Mouse (Mus musculus) intestine, embryonic 16.5 days (tissue): ENCODE measurements at regions not wholly inside any gene's neighbourhood (a gene's known extent, or its start where the extent isn't known, plus 50 kb on each side); places are given as distances from the start of the nearest gene placed in this dataset.

Experiments used
- ATAC-seq: fragments of 200-750 bp; cut with Nextera tagmentation; 2 replicates; pipeline ENCODE4 v1.8.0; 2017; ENCODE audit warnings: moderate TSS enrichment, moderate library complexity
- H3K27ac ChIP-seq: fragments of 300-500 bp; sonication (generic); 2 replicates; pipeline ENCODE4 v1.5.1; 2014; ENCODE audit warnings: mild to moderate bottlenecking, low read length
- H3K27me3 ChIP-seq: fragments of 300-500 bp; sonication (generic); replicated peaks from 2 replicates; pipeline ENCODE4 v1.6.1; 2014; ENCODE audit warnings: low read length, control low read depth, mixed read lengths; ENCODE audit not compliant: control insufficient read depth, insufficient read depth
- H3K36me3 ChIP-seq: fragments of 300-500 bp; sonication (generic); 2 replicates; pipeline ENCODE4 v1.6.1; 2014; ENCODE audit warnings: low read length, control low read depth; ENCODE audit not compliant: control insufficient read depth, insufficient read depth
- H3K4me1 ChIP-seq: fragments of 300-500 bp; sonication (generic); 2 replicates; pipeline ENCODE4 v1.6.1; 2014; ENCODE audit warnings: low read length, control low read depth, mixed read lengths; ENCODE audit not compliant: control insufficient read depth, insufficient read depth
- H3K4me2 ChIP-seq: fragments of 300-500 bp; sonication (generic); 2 replicates; pipeline ENCODE4 v1.6.1; 2014; ENCODE audit warnings: low read depth, low read length, control low read depth
- H3K4me3 ChIP-seq: fragments of 300-500 bp; sonication (generic); 2 replicates; pipeline ENCODE4 v1.5.1; 2014; ENCODE audit warnings: mild to moderate bottlenecking, low read length
- H3K9ac ChIP-seq: fragments of 300-500 bp; sonication (generic); 2 replicates; pipeline ENCODE4 v1.6.1; 2014; ENCODE audit warnings: low read depth, low read length
- H3K9me3 ChIP-seq: fragments of 300-500 bp; sonication (generic); 2 replicates; pipeline ENCODE4 v1.6.1; 2016; ENCODE audit warnings: low read length, control low read depth; ENCODE audit not compliant: control insufficient read depth
- WGBS: fragments of 180-500 bp; shearing (Covaris S2); extraction: QIAGEN DNeasy Blood & Tissue Kit; methylation state at CpG from one replicate; pipeline ENCODE4 v1.1.7; 2014; 5-methylcytosine and 5-hydroxymethylcytosine counted together

GRCm38 (mm10) chr2:128386846-128387621, 204.0 kb upstream of the Spdye4c start:
- H3K9me3 ChIP-seq: no peaks in the 10 kb centered on the region
- no peak overlapping the region for H3K4me3 ChIP-seq
- H3K27me3 ChIP-seq: no peaks in the 10 kb centered on the region
- no peak overlapping the region for H3K27ac ChIP-seq
- H3K9ac ChIP-seq: no peak overlapping the region
- H3K36me3 ChIP-seq: no peaks in the 10 kb centered on the region
- WGBS: 59% methylated on average over 4 of the region's 4 CpGs
- no peak for ATAC-seq
- peaks cover 7% of the 10 kb centered on the region for H3K4me1 ChIP-seq
- no peak overlapping the region for H3K4me2 ChIP-seq

- Histone ChIP-seq H3K4me2 (no peak overlapping the region), H3K27me3 (no peaks in the 10 kb centered on the region), H3K9me3 (no peaks in the 10 kb centered on the region), H3K9ac (no peak overlapping the region), H3K4me3 (no peak overlapping the region), H3K4me1 (peaks cover 9% of the 10 kb centered on the region), H3K27ac (no peak overlapping the region), H3K36me3 (no peaks in the 10 kb centered on the region)
- no peak for ATAC-seq
- 87% methylated on average over 8 of the region's 8 CpGs for WGBS
These were observed 203.0 kb upstream of the Spdye4c start for GRCm38 (mm10) chr2:128387851-128388471.

- Histone ChIP-seq H3K4me2 (no peak overlapping the region), H3K4me3 (no peak overlapping the region), H3K27me3 (no peaks in the 10 kb centered on the region), H3K9ac (no peak overlapping the region), H3K9me3 (no peaks in the 10 kb centered on the region), H3K27ac (no peak overlapping the region), H3K36me3 (no peaks in the 10 kb centered on the region), H3K4me1 (peaks cover 12% of the 10 kb centered on the region)
- 34% methylated on average over 7 of the region's 7 CpGs for WGBS
- ATAC-seq: no peak
These were observed 202.0 kb upstream of the Spdye4c start for GRCm38 (mm10) chr2:128388883-128389470.

- Histone ChIP-seq H3K4me2 (no peak overlapping the region), H3K27ac (no peak overlapping the region), H3K27me3 (no peaks in the 10 kb centered on the region), H3K9me3 (no peaks in the 10 kb centered on the region), H3K36me3 (no peaks in the 10 kb centered on the region), H3K9ac (no peak overlapping the region), H3K4me3 (no peak overlapping the region), H3K4me1 (peaks cover 15% of the 10 kb centered on the region; the same call in 1 of the 2 replicates)
- 18% methylated on average over 9 of the region's 9 CpGs for WGBS
- ATAC-seq: no peak
These were observed 198.7 kb upstream of the Spdye4c start for GRCm38 (mm10) chr2:128392344-128392743.

- ATAC-seq: no peak
- Histone ChIP-seq H3K9me3 (no peaks in the 10 kb centered on the region), H3K4me1 (peaks cover 15% of the 10 kb centered on the region; the same call in 1 of the 2 replicates), H3K36me3 (no peaks in the 10 kb centered on the region), H3K27ac (no peak overlapping the region), H3K9ac (no peak overlapping the region), H3K4me3 (no peak overlapping the region), H3K27me3 (no peaks in the 10 kb centered on the region), H3K4me2 (no peak overlapping the region)
- 44% methylated on average over 8 of the region's 8 CpGs for WGBS
These were observed 197.6 kb upstream of the Spdye4c start for GRCm38 (mm10) chr2:128393401-128393800.

GRCm38 (mm10) chr2:128393921-128394320, 197.1 kb upstream of the Spdye4c start:
- no peak for ATAC-seq
- no peak overlapping the region for H3K27ac ChIP-seq
- H3K36me3 ChIP-seq: no peaks in the 10 kb centered on the region
- no peaks in the 10 kb centered on the region for H3K27me3 ChIP-seq
- peaks cover 12% of the 10 kb centered on the region; the same call in 1 of the 2 replicates for H3K4me1 ChIP-seq
- no peak overlapping the region for H3K9ac ChIP-seq
- H3K4me2 ChIP-seq: no peak overlapping the region
- WGBS: 83% methylated on average over 5 of the region's 5 CpGs
- H3K9me3 ChIP-seq: no peaks in the 10 kb centered on the region
- H3K4me3 ChIP-seq: no peak overlapping the region

- Histone ChIP-seq H3K36me3 (no peaks in the 10 kb centered on the region), H3K27me3 (no peaks in the 10 kb centered on the region), H3K27ac (no peak overlapping the region), H3K4me3 (no peak overlapping the region), H3K4me1 (peaks cover 12% of the 10 kb centered on the region; the same call in 1 of the 2 replicates), H3K4me2 (no peak overlapping the region), H3K9me3 (no peaks in the 10 kb centered on the region), H3K9ac (no peak overlapping the region; the same call in 1 of the 2 replicates)
- 50% methylated on average over 4 of the region's 4 CpGs for WGBS
- ATAC-seq: peak; percentile 6; the same call in 1 of the 2 replicates
These were observed 195.6 kb upstream of the Spdye4c start for GRCm38 (mm10) chr2:128395308-128396007.

- Histone ChIP-seq H3K4me1 (peaks cover 12% of the 10 kb centered on the region; the same call in 1 of the 2 replicates), H3K4me2 (no peak overlapping the region), H3K27me3 (0 out of 2 replicates have a peak, but pooled peaks cover 2% of the 10 kb centered on the region), H3K9ac (no peak overlapping the region), H3K36me3 (no peaks in the 10 kb centered on the region), H3K27ac (no peak overlapping the region), H3K4me3 (no peak overlapping the region), H3K9me3 (no peaks in the 10 kb centered on the region)
- WGBS: 2% methylated on average over 9 of the region's 9 CpGs
- ATAC-seq: peak; percentile 86
These were observed 195.0 kb upstream of the Spdye4c start for GRCm38 (mm10) chr2:128396008-128396346.

- WGBS: 70% methylated on average over 8 of the region's 8 CpGs
- H3K36me3 ChIP-seq: no peaks in the 10 kb centered on the region
- ATAC-seq: no peak
These were observed 189.7 kb upstream of the Spdye4c start for GRCm38 (mm10) chr2:128401359-128401758.

More at GRCm38 (mm10) chr2:128401359-128401758, 189.7 kb upstream of the Spdye4c start:
- H3K27ac ChIP-seq: no peak overlapping the region
- H3K4me1 ChIP-seq: peaks cover 8% of the 10 kb centered on the region
- H3K4me3 ChIP-seq: no peak overlapping the region
- no peak overlapping the region for H3K9ac ChIP-seq
- 0 out of 2 replicates have a peak, but pooled peaks cover 2% of the 10 kb centered on the region for H3K27me3 ChIP-seq
- H3K4me2 ChIP-seq: no peak overlapping the region
- no peaks in the 10 kb centered on the region for H3K9me3 ChIP-seq
